Mouse (Mus musculus) B cell, adult 2 months (primary cell): ENCODE data around the gene Ndufs3.
"Not testable (repeated sequence)": the region's sequence is repeated elsewhere in the genome, so short reads cannot be mapped to it uniquely, and the experiment has no call there.

Experiments
- DNase-seq, 2 experiments: peaks; one replicate each; pipeline ENCODE4 v3.0.0; 2022

The Ndufs3 gene

GRCm38 (mm10) chr2:90904856-90905224 lies 213 bp upstream of the Ndufs3 start:
- no peak for DNase-seq

- DNase-seq, result no peak
Observed at GRCm38 (mm10) chr2:90903398-90903797, 1.2 kb downstream of the Ndufs3 start.

- DNase-seq, result not testable (repeated sequence)
Observed at GRCm38 (mm10) chr2:90894299-90894677, 10.3 kb downstream of the Ndufs3 start.

GRCm38 (mm10) chr2:90893673-90894298 lies 10.8 kb downstream of the Ndufs3 start:
- no peak for DNase-seq

- peak; percentile 46 to 52 for DNase-seq
Observed at GRCm38 (mm10) chr2:90889550-90890548, 14.8 kb downstream of the Ndufs3 start.

GRCm38 (mm10) chr2:90887627-90888026 lies 17.0 kb downstream of the Ndufs3 start:
- no peak for DNase-seq

GRCm38 (mm10) chr2:90886436-90886835 lies 18.2 kb downstream of the Ndufs3 start:
- DNase-seq, result no peak

GRCm38 (mm10) chr2:90885218-90886041 lies 19.2 kb downstream of the Ndufs3 start, which contains the start of gene C1qtnf4:
TSS of gene C1qtnf4 (plus strand) at chr2:90885860.
- peak in 1 of 2 experiments; percentile 4 for DNase-seq

- DNase-seq, result no peak
Observed at GRCm38 (mm10) chr2:90881824-90882223, 22.8 kb downstream of the Ndufs3 start.

- DNase-seq, result no peak
Observed at GRCm38 (mm10) chr2:90880144-90880785, 24.4 kb downstream of the Ndufs3 start.

GRCm38 (mm10) chr2:90879419-90879818 lies 25.2 kb downstream of the Ndufs3 start:
- no peak for DNase-seq

GRCm38 (mm10) chr2:90877584-90878259 lies 26.9 kb downstream of the Ndufs3 start:
- DNase-seq, result no peak

GRCm38 (mm10) chr2:90875239-90875638 lies 29.4 kb downstream of the Ndufs3 start:
- no peak for DNase-seq

GRCm38 (mm10) chr2:90874025-90874424 lies 30.6 kb downstream of the Ndufs3 start:
- no peak for DNase-seq

GRCm38 (mm10) chr2:90871180-90871961 lies 33.3 kb downstream of the Ndufs3 start:
- no peak for DNase-seq

- no peak for DNase-seq
Observed at GRCm38 (mm10) chr2:90870136-90870601, 34.5 kb downstream of the Ndufs3 start.

GRCm38 (mm10) chr2:90866524-90866923 lies 38.1 kb downstream of the Ndufs3 start:
- peak; percentile 83 for DNase-seq

- no peak for DNase-seq
Observed at GRCm38 (mm10) chr2:90864184-90864583, 40.4 kb downstream of the Ndufs3 start.

- no peak for DNase-seq
Observed at GRCm38 (mm10) chr2:90861486-90861885, 43.1 kb downstream of the Ndufs3 start.

GRCm38 (mm10) chr2:90850401-90850800 lies 54.2 kb downstream of the Ndufs3 start:
- DNase-seq, result no peak

GRCm38 (mm10) chr2:90848331-90848730 lies 56.3 kb downstream of the Ndufs3 start:
- no peak for DNase-seq
